20 mouse cellular contexts compared by ENCODE assay signal in genomic region chr5:52871461-52871860, GRCm38 (mm10).
"Had no signal": no experiment of that assay in that cellular context is flagged by ENCODE, and none has a peak within 500 bp of the region (broad histone marks: within the 10 kb centered on the region; RNA-seq: fewer than 3 reads in every experiment).

No protein-coding gene starts in this region.

- H3K27me3 ChIP-seq: heart, embryonic 13.5 days; heart, embryonic 15.5 days; hindbrain, embryonic 12.5 days; intestine, embryonic 15.5 days; limb, embryonic 13.5 days; limb, embryonic 15.5 days had no signal

- H3K4me3 ChIP-seq: gastrocnemius, adult 2 months; heart, adult 2 months; heart, embryonic 13.5 days; heart, embryonic 15.5 days; hindbrain, embryonic 10.5 days; hindbrain, embryonic 12.5 days; intestine, embryonic 15.5 days; limb, embryonic 13.5 days; limb, embryonic 15.5 days had no signal

- DNase-seq: gastrocnemius, adult 2 months; gastrocnemius, postnatal 10 days; gastrocnemius, postnatal 25 days; heart, adult 2 months; heart, postnatal 14 days; heart, postnatal 4 days; kidney, adult 18-20 months; kidney, adult 8-10 months; kidney, postnatal 10 days; kidney, postnatal 25 days; layer of hippocampus, adult 9-11 months; layer of hippocampus, postnatal 36 days; left cerebral cortex, postnatal 4 days had no signal

- H3K9me3 ChIP-seq: heart, embryonic 13.5 days; heart, embryonic 15.5 days; hindbrain, embryonic 10.5 days; hindbrain, embryonic 12.5 days; intestine, embryonic 15.5 days; limb, embryonic 13.5 days; limb, embryonic 15.5 days had no signal

- H3K4me1 ChIP-seq: heart, embryonic 13.5 days; heart, embryonic 15.5 days; hindbrain, embryonic 10.5 days; hindbrain, embryonic 12.5 days; intestine, embryonic 15.5 days; limb, embryonic 15.5 days had no signal
